Mouse (Mus musculus) liver, adult (tissue): Measurements from ENCODE around the gene Pon1.

Source experiments
- GATA4 ChIP-seq: IDR thresholded peaks from 2 replicates; pipeline ENCODE4 v1.6.1; 2014; ENCODE audit warnings: mild to moderate bottlenecking, low read length; ENCODE audit not compliant: insufficient replicate concordance

The Pon1 gene

GRCm38 (mm10) chr6:5193693-5194092, at the start of gene Pon1:
TSS of gene Pon1 (minus strand) at chr6:5193946.
- no peak for TF ChIP-seq GATA4

- TF ChIP-seq GATA4, result no peak
Measured at GRCm38 (mm10) chr6:5238799-5239198, 45.1 kb upstream of the Pon1 start.

GRCm38 (mm10) chr6:5237510-5237909, 43.8 kb upstream of the Pon1 start:
- TF ChIP-seq GATA4, result no peak

GRCm38 (mm10) chr6:5236843-5237371, 43.2 kb upstream of the Pon1 start:
- no peak for TF ChIP-seq GATA4

GRCm38 (mm10) chr6:5234563-5234962, 40.8 kb upstream of the Pon1 start:
- TF ChIP-seq GATA4, result no peak

GRCm38 (mm10) chr6:5233812-5234211, 40.1 kb upstream of the Pon1 start:
- no peak for TF ChIP-seq GATA4

- TF ChIP-seq GATA4, result no peak
Measured at GRCm38 (mm10) chr6:5232022-5232421, 38.3 kb upstream of the Pon1 start.

- no peak for TF ChIP-seq GATA4
Measured at GRCm38 (mm10) chr6:5230261-5230660, 36.5 kb upstream of the Pon1 start.

GRCm38 (mm10) chr6:5222080-5222479, 28.3 kb upstream of the Pon1 start:
- no peak; the same call in 1 of the 2 replicates for TF ChIP-seq GATA4

- no peak for TF ChIP-seq GATA4
Measured at GRCm38 (mm10) chr6:5218190-5218589, 24.4 kb upstream of the Pon1 start.

- no peak for TF ChIP-seq GATA4
Measured at GRCm38 (mm10) chr6:5207817-5208216, 14.1 kb upstream of the Pon1 start.

- no peak for TF ChIP-seq GATA4
Measured at GRCm38 (mm10) chr6:5199916-5200315, 6.2 kb upstream of the Pon1 start.

- TF ChIP-seq GATA4, result no peak
Measured at GRCm38 (mm10) chr6:5199376-5199905, 5.7 kb upstream of the Pon1 start.

GRCm38 (mm10) chr6:5198590-5198989, 4.8 kb upstream of the Pon1 start:
- TF ChIP-seq GATA4, result no peak

- no peak for TF ChIP-seq GATA4
Measured at GRCm38 (mm10) chr6:5190761-5191160, 3.0 kb downstream of the Pon1 start.

- TF ChIP-seq GATA4, result no peak
Measured at GRCm38 (mm10) chr6:5189507-5189906, 4.2 kb downstream of the Pon1 start.

- TF ChIP-seq GATA4, result no peak
Measured at GRCm38 (mm10) chr6:5188938-5189337, 4.8 kb downstream of the Pon1 start.
